Mouse (Mus musculus): ENCODE data around the gene Ankrd53. TPM values are rescaled to one million over a fixed set of nuclear protein-coding genes. Genes with fewer than 3 reads are reported as not detected.
A peak's percentile ranks its signal among the peaks of the same experiment; 100 is the strongest.

Ankrd53 gene
- polyA plus RNA-seq, 1 experiment from 2014 or later = 0.18 TPM

GRCm38 (mm10) chr6:83791251-83791890, 28.9 kb downstream of the Ankrd53 start:
- ATAC-seq (no peak), DNase-seq (ENCODE audit: low read depth, low spot score) (no peak)
- ChIA-PET POLR2A (no interaction called here), CTCF (interaction anchor here (0.9 to 2.0 kb wide), 4 partner anchors 9 to 16 kb away, joined by 3 to 8 read pairs (median 4); partner anchors contain the start of gene Tex261)
- TF ChIP-seq CTCF (IDR thresholded peaks at IDR 0.05) = no peak
- in situ Hi-C loops (cut with MboI; ENCODE audit: low pct_unique_long_range_greater_than_20kb) = no loop called here
- no peaks in the 10 kb centered on the region for H3K27me3 ChIP-seq

GRCm38 (mm10) chr6:83794760-83795296, 32.4 kb downstream of the Ankrd53 start, which contains the start of gene Nagk:
Gene Nagk (plus strand): TSS chr6:83794982.
- ATAC-seq = peak; percentile 85
- ChIA-PET CTCF (interaction anchor here (1.1 to 1.4 kb wide), 2 partner anchors 16 to 119 kb away, joined by 3 to 4 read pairs; no protein-coding TSS in a partner anchor), POLR2A (interaction anchor here (1.4 kb wide), 1 partner anchor 21 kb away, joined by 3 read pairs; no protein-coding TSS in a partner anchor)
- H3K27me3 ChIP-seq = no peaks in the 10 kb centered on the region
- peak; percentile 72 for DNase-seq (ENCODE audit: low read depth, low spot score)
- in situ Hi-C loops (cut with MboI; ENCODE audit: low pct_unique_long_range_greater_than_20kb) = no loop called here
- TF ChIP-seq CTCF (IDR thresholded peaks at IDR 0.05) = no peak

- no peaks in the 10 kb centered on the region for H3K27me3 ChIP-seq
- no peak for TF ChIP-seq CTCF (IDR thresholded peaks at IDR 0.05)
- POLR2A ChIA-PET = interaction anchor here (1.4 kb wide), 2 partner anchors 10 to 20 kb away, joined by 3 to 5 read pairs; no protein-coding TSS in a partner anchor
- in situ Hi-C loops (cut with MboI; ENCODE audit: low pct_unique_long_range_greater_than_20kb) = no loop called here
- ATAC-seq = peak; percentile 14
- CTCF ChIA-PET = interaction anchor here (1.1 kb wide), 1 partner anchor 15 kb away, joined by 3 read pairs; no protein-coding TSS in a partner anchor
- no peak for DNase-seq (ENCODE audit: low read depth, low spot score)
Measured at GRCm38 (mm10) chr6:83795492-83795900, 33.1 kb downstream of the Ankrd53 start.

GRCm38 (mm10) chr6:83796686-83797085, 34.2 kb downstream of the Ankrd53 start:
- H3K27me3 ChIP-seq = no peaks in the 10 kb centered on the region
- DNase-seq (ENCODE audit: low read depth, low spot score) = no peak
- ChIA-PET POLR2A (interaction anchor here (1.0 to 1.4 kb wide), 2 partner anchors 9 kb away, joined by 4 to 5 read pairs; no protein-coding TSS in a partner anchor), CTCF (interaction anchor here (1.3 kb wide), 1 partner anchor 14 kb away, joined by 5 read pairs; no protein-coding TSS in a partner anchor)
- no peak for TF ChIP-seq CTCF (IDR thresholded peaks at IDR 0.05)
- ATAC-seq = no peak
- in situ Hi-C loops (cut with MboI; ENCODE audit: low pct_unique_long_range_greater_than_20kb) = no loop called here

GRCm38 (mm10) chr6:83802033-83802432, 39.6 kb downstream of the Ankrd53 start:
- ChIA-PET CTCF (interaction anchor here (0.7 to 1.4 kb wide), 3 partner anchors 9 to 26 kb away, joined by 3 to 4 read pairs (median 4); partner anchors contain the start of gene Tex261), POLR2A (no interaction called here)
- ATAC-seq (no peak), DNase-seq (ENCODE audit: low read depth, low spot score) (no peak)
- no peaks in the 10 kb centered on the region for H3K27me3 ChIP-seq
- TF ChIP-seq CTCF (IDR thresholded peaks at IDR 0.05) = no peak
- in situ Hi-C loops (cut with MboI; ENCODE audit: low pct_unique_long_range_greater_than_20kb) = no loop called here

- CTCF ChIA-PET = interaction anchor here (0.6 to 2.8 kb wide), 3 partner anchors 8 to 29 kb away, joined by 4 to 7 read pairs (median 4); partner anchors contain the start of genes Paip2b and Tex261
- TF ChIP-seq CTCF (IDR thresholded peaks at IDR 0.05) = no peak
- POLR2A ChIA-PET = interaction anchor here (0.5 kb wide), 1 partner anchor 67 kb away, joined by 3 read pairs; no protein-coding TSS in a partner anchor
- ATAC-seq (no peak), DNase-seq (ENCODE audit: low read depth, low spot score) (no peak)
- in situ Hi-C loops (cut with MboI; ENCODE audit: low pct_unique_long_range_greater_than_20kb) = no loop called here
- no peaks in the 10 kb centered on the region for H3K27me3 ChIP-seq
Measured at GRCm38 (mm10) chr6:83802846-83803245, 40.4 kb downstream of the Ankrd53 start.

GRCm38 (mm10) chr6:83815801-83816200, 53.4 kb downstream of the Ankrd53 start:
- ATAC-seq (no peak), DNase-seq (ENCODE audit: low read depth, low spot score) (no peak)
- H3K27me3 ChIP-seq = no peaks in the 10 kb centered on the region
- TF ChIP-seq CTCF (IDR thresholded peaks at IDR 0.05) = peak; percentile 25
- in situ Hi-C loops (cut with MboI; ENCODE audit: low pct_unique_long_range_greater_than_20kb) = no loop called here
- POLR2A ChIA-PET = interaction anchor here (1.4 kb wide), 1 partner anchor 21 kb away, joined by 3 read pairs; the partner anchor contains the start of gene Nagk
- CTCF ChIA-PET = interaction anchor here (1.2 kb wide), 1 partner anchor 10 kb away, joined by 3 read pairs; no protein-coding TSS in a partner anchor

Other genes starting within 250 kb of the Ankrd53 start
- gene Actg2, start 226.4 kb upstream of the Ankrd53 start, polyA plus RNA-seq (2021) = 1.6 TPM
- gene Stambp, start 189.9 kb upstream of the Ankrd53 start, polyA plus RNA-seq (2021) = 31.1 TPM
- gene Clec4f, start 106.5 kb upstream of the Ankrd53 start, polyA plus RNA-seq (2021) = not detected
- not detected for gene Cd207, start 84.8 kb upstream of the Ankrd53 start, polyA plus RNA-seq (2021)
- gene Vax2, start 51.4 kb upstream of the Ankrd53 start, polyA plus RNA-seq (2021) = 0.14 TPM
- not detected for gene Atp6v1b1, start 19.7 kb upstream of the Ankrd53 start, polyA plus RNA-seq (2021)
- gene Tex261, start 13.2 kb downstream of the Ankrd53 start, polyA plus RNA-seq (2021) = 92.7 TPM
- gene Nagk, start 32.3 kb downstream of the Ankrd53 start, polyA plus RNA-seq (2021) = 118 TPM
- 36.6 TPM for gene Paip2b, start 69.1 kb downstream of the Ankrd53 start, polyA plus RNA-seq (2021)
- 80.1 TPM for gene Zfp638, start 104.5 kb downstream of the Ankrd53 start, polyA plus RNA-seq (2021)
- gene Dysf, start 245.9 kb downstream of the Ankrd53 start, polyA plus RNA-seq (2021) = 79.8 TPM